Mouse (Mus musculus): Measurements from ENCODE around the gene Ccdc106.

- TF ChIP-seq POLR2A (IDR thresholded peaks at IDR 0.05; ENCODE audit: insufficient read depth, low read depth, low read length), result no peak
- no peak for TF ChIP-seq CTCF (IDR thresholded peaks at IDR 0.05; ENCODE audit: insufficient read depth, low read depth, low read length)
Observed at GRCm38 (mm10) chr7:5017352-5017751, 3.0 kb upstream of the Ccdc106 start.
